Mouse (Mus musculus) ES-CJ7 (cell line): Measurements from ENCODE around the gene Mcpt1.
"Not testable (repeated sequence)": the region's sequence is repeated elsewhere in the genome, so short reads cannot be mapped to it uniquely, and the experiment has no call there.

Experiments
- DNase-seq: peaks from one replicate; pipeline ENCODE4 v3.0.0; 2011; ENCODE audit warnings: low read depth, low spot score

Mcpt1 gene

GRCm38 (mm10) chr14:56017671-56018070 lies at the start of gene Mcpt1:
Gene Mcpt1 (plus strand): TSS chr14:56017971.
- DNase-seq = not testable (repeated sequence)

- not testable (repeated sequence) for DNase-seq
Observed at GRCm38 (mm10) chr14:55987464-55987863, 30.3 kb upstream of the Mcpt1 start.

DNA sequence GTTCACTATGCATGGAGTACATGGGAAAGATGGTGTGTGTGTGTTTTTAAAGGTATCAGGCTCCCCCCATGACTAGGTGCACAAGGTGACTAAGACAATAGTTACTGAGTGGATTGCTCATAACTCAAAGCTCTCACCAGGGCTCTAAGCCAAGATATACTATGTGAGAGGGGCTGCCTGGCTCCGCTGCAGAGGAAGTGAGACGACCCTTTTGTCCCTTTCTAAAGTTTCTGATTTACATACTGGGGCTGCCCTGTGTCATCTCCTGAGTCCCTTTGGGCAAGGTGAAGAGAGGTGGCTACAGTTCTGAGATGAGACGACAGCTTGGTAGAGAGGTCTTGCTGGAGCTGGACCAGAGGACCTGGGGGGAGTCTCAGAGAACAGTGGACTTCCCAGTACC lies 4.6 kb upstream of the Mcpt1 start:
- no peak for DNase-seq

DNA sequence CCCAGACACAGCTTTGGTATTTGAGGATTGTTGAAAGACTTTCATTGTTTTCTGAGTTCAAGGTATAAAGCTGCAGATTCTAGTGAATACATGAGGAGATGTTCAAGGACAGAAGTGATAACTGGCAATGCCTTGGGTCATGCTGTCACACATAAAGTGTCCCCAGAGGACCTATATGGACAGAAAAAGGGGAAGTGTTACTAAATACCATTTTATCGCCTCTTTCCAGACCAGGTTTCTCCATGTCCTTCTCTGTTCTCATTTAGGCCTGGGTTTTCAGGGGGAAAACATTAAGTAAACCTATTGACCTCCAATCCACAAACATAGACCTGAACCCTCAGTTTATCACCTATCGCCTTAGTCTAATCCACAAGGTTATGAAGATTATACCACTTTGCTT lies 3.8 kb upstream of the Mcpt1 start:
- no peak for DNase-seq

GRCm38 (mm10) chr14:56019446-56019845 lies 1.7 kb downstream of the Mcpt1 start:
- no peak for DNase-seq

DNA sequence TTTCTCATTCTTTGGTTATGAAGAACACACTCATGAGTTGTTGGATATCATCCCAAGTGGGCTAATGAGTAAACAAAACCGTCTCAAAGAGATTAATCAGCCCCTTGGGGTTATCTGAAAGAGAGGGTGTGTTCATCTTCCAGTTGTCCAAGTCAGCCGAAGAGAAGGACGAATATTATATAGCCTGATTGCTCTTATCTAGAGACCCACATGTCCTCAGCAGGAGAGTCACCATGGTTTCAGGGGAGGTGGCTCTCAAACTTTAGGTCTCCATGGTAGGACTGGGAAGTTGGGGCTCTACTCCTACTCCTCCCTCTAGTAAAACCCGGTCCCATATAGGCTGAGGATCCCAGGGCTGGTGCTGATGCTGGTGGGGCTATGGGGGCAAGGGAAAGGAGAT lies 3.5 kb downstream of the Mcpt1 start:
- not testable (repeated sequence) for DNase-seq

GRCm38 (mm10) chr14:56030395-56030794 lies 12.6 kb downstream of the Mcpt1 start, which contains the start of gene Mcpt9:
Gene Mcpt9 (minus strand): TSS chr14:56030495.
- DNase-seq = not testable (repeated sequence)

- no peak for DNase-seq
Observed at GRCm38 (mm10) chr14:56034433-56034832, 16.7 kb downstream of the Mcpt1 start.

DNA sequence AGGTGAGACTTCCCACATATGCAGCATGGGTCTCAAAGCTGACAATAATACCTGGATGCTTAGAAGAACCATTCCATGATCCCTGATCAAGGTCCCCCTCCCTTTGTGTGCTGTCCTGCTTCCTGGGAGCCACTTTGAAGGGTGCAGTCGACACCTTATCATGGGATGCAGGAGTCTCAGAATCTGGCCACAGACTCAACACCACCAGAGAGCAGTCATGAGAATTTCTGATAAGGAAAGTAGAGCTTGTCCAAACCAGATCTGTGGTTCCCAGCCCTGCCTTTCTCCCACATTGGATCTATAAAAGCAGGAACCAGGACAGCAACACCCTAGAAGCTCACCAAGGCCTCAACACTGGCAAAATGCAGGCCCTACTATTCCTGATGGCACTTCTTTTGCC lies 24.0 kb downstream of the Mcpt1 start, which contains the start of gene Mcpt2:
Gene Mcpt2 (plus strand): TSS at position 250 of the 400 bp plus-strand sequence.
- not testable (repeated sequence) for DNase-seq

DNA sequence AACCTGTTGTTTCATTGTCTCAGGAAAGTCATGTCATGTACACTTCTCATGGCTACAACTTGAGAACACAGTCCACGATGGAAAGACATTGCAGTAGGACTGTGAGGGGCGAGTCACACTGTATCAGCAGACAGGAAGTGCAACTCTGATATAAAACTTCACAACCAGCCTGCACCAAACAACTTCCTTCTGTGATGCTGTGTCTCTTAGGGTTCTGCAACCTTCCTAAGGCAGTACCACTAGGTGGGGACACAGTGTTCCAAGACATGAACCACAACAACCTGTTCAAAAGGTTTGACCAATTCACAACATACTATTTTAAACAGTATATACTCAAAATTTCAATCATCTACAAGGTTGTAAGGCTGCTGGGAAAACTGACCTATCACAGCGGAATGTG lies 37.6 kb downstream of the Mcpt1 start:
- no peak for DNase-seq

DNA sequence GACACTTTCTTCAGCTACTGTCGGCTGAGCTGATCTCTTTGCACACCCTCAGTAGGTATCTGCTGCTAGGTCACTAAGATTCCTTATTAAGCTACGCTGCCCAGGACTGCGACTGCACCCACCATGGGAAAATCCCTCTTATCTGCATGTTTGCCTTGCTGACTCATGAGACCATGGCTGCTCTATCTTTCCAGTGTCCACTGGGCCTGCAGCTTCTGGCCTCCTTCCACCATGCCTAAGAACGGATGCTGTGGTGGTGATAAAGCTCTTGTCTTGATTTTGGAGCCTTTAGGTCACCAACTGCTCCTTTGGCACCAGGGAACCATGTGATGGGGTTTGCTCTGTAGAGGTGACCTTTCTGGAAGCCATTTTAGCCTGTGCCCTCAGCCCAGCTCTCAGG lies 40.0 kb downstream of the Mcpt1 start:
- no peak for DNase-seq

DNA sequence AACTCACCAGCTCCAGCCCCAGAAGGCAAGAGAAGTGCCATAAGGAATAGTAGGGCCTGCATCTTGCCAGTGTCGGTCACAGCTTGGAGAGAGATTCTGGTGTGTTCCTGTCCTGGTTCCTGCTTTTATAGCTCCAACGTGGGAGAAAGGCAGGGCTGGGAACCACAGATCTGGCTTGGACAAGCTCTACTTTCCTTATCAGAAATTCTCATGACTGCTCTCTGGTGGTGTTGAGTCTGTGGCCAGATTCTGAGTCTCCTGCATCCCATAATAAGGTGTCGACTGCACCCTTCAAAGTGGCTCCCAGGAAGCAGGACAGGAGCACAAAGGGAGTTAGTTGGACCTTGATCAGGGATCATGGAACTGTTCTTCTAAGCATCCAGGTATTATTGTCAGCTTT lies 44.4 kb downstream of the Mcpt1 start, which contains the start of gene Mcpt4:
Gene Mcpt4 (minus strand): TSS at position 101 of the 400 bp plus-strand sequence.
- not testable (repeated sequence) for DNase-seq
